Mouse (Mus musculus) right cerebral cortex, postnatal 4 days (tissue): ENCODE measurements around the gene Ski.

Source experiments
- DNase-seq: peaks from one replicate; pipeline ENCODE4 v3.0.0-alpha.2; 2022

The Ski gene

GRCm38 (mm10) chr4:155148910-155149698 is 73.3 kb downstream of the Ski start:
- no peak for DNase-seq

GRCm38 (mm10) chr4:155148453-155148852 is 73.9 kb downstream of the Ski start:
- DNase-seq: no peak

GRCm38 (mm10) chr4:155146107-155146823 is 76.1 kb downstream of the Ski start:
- no peak for DNase-seq

GRCm38 (mm10) chr4:155144548-155145180 is 77.7 kb downstream of the Ski start:
- no peak for DNase-seq

GRCm38 (mm10) chr4:155143871-155144502 is 78.4 kb downstream of the Ski start:
- peak; percentile 58 for DNase-seq

GRCm38 (mm10) chr4:155143411-155143810 is 79.0 kb downstream of the Ski start:
- DNase-seq: no peak

- no peak for DNase-seq
Observed at GRCm38 (mm10) chr4:155142836-155143235, 79.6 kb downstream of the Ski start.

- no peak for DNase-seq
Observed at GRCm38 (mm10) chr4:155140795-155141265, 81.6 kb downstream of the Ski start.

GRCm38 (mm10) chr4:155140150-155140549 is 82.2 kb downstream of the Ski start:
- no peak for DNase-seq

- no peak for DNase-seq
Observed at GRCm38 (mm10) chr4:155139281-155140045, 82.9 kb downstream of the Ski start.

GRCm38 (mm10) chr4:155138451-155138850 is 83.9 kb downstream of the Ski start:
- no peak for DNase-seq

- no peak for DNase-seq
Observed at GRCm38 (mm10) chr4:155137891-155138290, 84.5 kb downstream of the Ski start.

GRCm38 (mm10) chr4:155135909-155136585 is 86.3 kb downstream of the Ski start:
- no peak for DNase-seq

- DNase-seq: no peak
Observed at GRCm38 (mm10) chr4:155134686-155135172, 87.7 kb downstream of the Ski start.

- no peak for DNase-seq
Observed at GRCm38 (mm10) chr4:155133658-155134417, 88.6 kb downstream of the Ski start.

GRCm38 (mm10) chr4:155133188-155133587 is 89.2 kb downstream of the Ski start:
- no peak for DNase-seq

- no peak for DNase-seq
Observed at GRCm38 (mm10) chr4:155130616-155131015, 91.8 kb downstream of the Ski start.

- peak; percentile 70 for DNase-seq
Observed at GRCm38 (mm10) chr4:155129996-155130395, 92.4 kb downstream of the Ski start.

GRCm38 (mm10) chr4:155129132-155129917 is 93.1 kb downstream of the Ski start:
- DNase-seq: no peak

GRCm38 (mm10) chr4:155128411-155128810 is 94.0 kb downstream of the Ski start:
- no peak for DNase-seq
